Mouse (Mus musculus) gastrocnemius, adult 8-10 months (tissue): Measurements from ENCODE around the gene Aagab. TPM values are rescaled to one million over a fixed set of nuclear protein-coding genes. Genes with fewer than 3 reads are reported as not detected.
A peak's percentile ranks its signal among the peaks of the same experiment; 100 is the strongest.

ENCODE experiments used
- DNase-seq, 2 experiments: peaks; one replicate each; pipeline ENCODE4 v3.0.0; 2022; ENCODE audit warnings: low spot score in 2 of 2
- total RNA-seq, 4 experiments: library from RNA; stranded (reverse); gene quantifications; 2 replicates each; pipeline ENCODE4 v1.2.4; 2022

Gene Aagab
- total RNA-seq, 4 experiments from 2014 or later = 9.9 to 13.6 (median 12.9) TPM

DNA sequence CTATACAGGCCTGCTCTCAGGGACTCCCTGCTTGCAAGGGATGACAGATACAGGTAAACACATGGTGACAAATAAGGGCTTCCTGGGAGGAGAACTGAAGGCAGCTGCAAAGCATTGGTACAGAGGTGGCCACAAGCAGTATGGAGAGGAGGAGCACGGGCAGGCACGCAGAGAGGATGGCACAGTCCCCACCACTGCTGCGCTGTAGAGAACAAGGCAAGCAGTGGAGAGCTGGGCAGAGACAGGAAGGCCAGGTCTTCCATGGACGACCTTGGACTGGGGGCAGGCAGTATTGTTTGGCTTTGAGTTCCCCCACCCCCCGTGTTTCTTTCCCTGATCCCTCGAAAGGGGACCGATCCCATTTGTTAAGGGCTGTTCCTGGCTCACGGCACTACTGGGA lies 42.6 kb downstream of the Aagab start:
- DNase-seq = no peak

DNA sequence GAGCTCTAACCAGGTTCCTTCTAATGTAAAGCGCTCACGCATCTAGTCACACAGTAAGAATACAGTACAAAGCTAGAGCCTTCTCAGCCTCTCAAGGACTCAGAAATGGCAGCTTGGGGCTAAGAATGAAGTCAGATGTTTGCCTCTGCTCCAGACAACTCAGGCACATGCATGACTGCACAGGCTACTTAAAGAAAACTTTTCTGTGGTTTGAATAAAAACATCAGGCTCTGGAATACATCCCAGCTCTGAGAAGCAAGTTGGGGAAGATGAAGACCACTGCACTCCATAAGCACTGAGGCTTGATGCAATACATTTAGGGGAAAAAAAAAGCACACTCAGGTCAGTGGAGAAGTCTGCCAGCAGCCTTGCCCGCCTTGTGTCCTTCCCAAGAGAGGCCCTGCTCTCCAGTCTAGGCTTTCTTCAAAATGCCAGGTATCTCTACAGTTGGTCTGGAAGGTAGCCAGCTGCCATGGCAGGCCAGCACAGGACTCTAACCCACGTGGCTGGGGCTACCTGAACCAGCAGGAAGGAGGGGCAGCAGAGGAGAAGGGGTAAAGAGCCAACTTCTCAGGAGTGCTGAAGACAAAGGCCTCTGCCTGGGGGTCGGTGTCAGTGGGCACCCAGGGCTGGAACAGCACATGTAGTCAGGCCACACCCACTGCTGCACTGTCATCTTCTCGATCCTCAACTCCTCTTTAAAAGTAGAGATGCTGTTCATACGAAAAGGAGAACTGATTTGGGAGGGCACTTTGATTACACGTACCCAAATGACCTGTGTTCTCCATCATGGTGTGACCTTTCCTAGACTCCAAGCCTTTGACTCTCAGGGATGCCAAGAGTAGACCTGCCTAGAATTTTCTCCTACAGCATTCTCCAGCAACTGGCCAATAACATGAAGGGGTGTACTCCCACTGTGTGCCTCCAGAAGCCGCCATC lies 45.4 kb downstream of the Aagab start:
- DNase-seq = no peak

DNA sequence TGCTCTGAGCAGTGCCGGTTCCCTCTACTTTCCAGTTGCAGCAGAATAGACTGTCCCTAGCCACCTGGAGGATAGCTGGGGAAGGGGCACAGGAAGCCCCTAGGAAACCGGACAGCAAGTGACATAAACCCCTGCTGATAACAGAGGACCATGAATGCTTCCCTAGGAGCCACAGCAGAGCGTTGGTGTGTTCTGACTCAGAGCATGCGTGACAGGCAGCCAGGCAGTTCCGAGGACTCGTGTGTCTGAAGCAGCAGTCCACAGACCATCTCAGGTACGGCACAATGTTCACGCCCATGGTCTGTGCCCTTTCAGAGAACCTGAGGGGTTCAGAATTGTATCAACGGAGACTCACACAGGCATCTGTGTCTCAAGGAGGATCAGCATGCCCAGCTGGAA lies 46.1 kb downstream of the Aagab start:
- DNase-seq = no peak

DNA sequence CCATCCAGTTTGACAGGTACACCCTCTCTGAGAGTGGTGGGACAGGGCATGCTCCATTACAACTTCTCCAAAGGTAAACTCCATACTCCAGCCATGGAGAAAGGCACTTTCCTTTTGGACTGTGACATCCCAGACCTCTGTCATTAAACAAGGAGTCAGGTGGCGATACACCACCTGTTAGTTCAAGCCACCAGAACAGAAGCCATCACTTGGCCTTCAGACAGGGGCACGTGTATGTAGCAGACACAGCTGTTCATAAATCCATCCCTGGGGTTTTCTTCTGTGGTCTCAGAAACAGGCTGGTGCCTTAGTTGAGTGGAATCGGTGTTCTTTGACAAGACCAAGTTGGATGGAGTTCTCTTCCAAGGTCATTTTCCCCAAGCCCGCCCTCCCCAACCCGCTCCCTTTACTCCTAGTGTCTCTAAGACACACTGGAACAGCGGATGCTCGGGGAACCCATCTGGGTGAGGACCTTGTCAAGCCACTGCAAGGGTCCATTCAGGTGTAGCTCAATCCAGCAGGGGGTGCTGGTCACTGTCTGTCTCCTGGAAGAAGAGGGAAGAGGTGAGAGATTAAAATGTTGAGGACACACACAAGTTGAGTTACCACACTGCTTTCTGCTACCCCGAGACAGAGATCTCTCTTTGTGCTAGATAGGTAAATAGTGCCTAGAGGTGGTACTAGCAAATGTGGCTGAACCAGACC lies 47.5 kb downstream of the Aagab start:
- no peak for DNase-seq

DNA sequence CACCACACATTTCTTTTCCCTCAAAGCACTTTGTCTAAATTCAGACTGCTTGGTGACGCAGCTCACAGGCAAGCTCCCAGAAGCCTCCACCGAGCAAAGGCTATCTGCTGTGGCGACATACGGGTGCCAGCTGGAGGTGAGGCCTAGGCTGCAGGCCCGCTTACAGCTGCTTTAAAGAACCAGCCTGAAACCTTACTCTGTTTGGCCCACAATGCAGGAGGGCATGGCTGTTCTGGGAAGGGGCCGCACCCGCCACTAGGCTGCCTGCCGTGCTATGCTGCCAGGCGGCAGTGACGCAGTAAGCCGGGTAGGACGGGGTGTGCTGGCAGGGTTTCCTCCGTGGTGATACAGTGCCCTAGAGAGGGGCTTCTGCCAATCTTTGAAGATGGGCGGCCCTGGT lies 48.4 kb downstream of the Aagab start:
- peak; percentile 77 to 85 for DNase-seq

DNA sequence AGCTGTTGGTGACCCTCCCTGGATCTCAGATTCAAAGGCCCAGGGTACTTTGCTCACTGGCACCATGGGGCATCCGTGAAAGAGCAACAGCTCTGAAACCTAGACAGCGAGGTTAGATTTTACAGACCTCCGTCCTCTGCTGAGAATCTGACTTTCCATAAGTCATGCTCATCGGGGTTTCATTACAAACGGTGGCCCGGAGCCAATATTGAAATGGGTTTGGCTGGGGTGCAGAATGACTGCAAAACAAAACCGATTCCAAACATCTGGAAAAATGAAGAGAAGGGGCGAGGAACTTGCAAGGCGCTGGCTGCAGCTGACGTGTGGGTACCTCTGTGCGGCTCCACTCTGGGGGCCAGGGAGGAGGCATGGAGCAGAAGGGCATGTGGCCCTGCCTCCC lies 49.1 kb downstream of the Aagab start:
- peak in 1 of 2 experiments; percentile 65 for DNase-seq

DNA sequence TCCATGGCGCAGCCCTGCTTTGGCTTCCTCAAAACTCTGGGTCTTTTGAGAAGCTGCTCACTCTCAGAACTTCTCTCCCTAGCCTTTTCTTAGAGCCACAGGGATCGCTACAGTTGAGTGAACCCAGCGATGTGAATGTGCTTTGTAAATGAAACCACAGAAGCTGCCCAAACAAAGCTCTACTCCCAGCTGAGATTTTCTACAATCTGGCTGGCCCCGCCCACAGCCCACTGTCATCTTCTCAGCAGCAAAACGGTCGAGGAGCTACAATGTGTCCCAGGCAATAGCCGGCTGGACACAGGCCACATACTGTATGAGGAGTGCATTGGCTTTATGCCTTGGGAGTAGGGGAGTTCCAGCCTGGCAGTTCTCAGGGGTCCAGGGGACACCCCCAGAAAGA lies 51.2 kb downstream of the Aagab start:
- no peak for DNase-seq

DNA sequence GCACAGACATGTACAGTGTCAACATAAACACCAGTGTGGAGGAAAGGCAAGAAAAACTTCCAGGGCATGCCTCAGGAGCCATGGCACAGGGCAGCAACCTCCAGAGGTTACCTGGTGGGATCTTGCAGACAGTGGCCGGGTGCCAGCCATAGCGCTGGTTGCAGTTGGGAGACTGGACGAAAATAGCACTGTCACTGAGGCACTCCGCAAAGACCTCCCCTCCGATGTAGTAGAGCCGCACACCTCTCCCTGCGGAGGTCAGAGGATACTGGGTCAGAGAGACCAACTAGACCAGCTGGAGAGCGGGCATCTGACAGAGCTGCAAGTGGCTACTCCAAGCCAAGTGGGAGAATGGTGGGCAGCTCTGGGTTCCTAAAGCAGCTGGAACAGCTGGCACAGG lies 52.1 kb downstream of the Aagab start:
- no peak for DNase-seq

DNA sequence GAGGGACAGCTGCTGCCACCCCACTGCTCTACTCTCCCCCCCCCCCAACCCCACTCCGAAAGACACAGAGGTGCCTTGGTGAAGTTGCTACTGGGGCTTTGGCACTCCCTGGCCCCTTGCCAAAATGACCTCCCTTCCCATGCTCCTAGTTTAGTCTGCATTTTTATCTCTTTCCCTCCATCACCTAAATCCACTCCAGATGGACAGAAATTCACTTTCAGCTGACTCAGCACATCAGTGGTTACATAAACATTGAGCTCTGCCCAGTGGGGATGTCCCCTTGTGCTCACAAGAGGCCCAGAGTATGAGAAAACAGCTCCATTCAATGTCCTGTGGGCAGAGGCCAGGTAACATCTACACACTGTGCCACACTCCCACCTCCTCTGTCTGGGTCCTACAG lies 52.6 kb downstream of the Aagab start:
- DNase-seq = no peak

DNA sequence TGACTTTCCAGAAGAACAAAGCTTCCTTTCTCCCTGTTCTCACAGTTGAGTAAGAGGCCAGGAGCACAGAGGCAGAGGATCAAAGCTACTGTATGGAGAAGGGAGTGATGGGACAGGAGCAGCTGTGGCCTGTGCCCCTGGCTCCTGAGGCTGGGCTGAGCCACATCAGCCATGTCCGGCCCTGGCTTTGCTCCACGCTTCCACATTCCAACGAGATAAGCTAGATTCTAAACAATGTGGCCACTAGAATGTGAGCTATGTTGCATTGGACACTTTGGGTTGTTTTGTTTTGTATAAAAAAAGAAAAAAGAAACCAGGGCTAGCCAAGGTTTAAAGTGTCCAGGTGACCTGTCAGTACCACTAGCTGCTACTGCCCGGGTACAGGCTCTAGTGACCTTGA lies 54.7 kb downstream of the Aagab start:
- no peak for DNase-seq

DNA sequence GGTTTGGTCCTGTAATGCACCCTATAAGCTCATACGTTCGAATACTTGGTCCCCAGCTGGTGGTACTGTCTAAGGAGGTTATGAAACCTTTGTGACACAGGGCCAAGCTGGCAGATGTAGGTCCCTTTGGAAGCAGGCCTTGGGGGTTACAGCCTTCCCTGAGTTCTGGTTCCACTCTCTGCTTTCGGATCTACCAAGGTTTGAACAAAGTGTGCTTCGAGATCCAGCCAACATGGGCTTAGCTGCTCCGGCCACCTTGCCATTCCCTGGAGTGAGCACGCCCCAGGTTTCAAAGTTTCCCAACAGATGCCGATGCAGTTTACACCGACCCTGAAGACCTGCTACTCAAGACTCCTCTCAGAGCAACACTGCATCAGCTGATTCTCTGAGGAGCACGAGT lies 56.0 kb downstream of the Aagab start:
- DNase-seq = no peak

DNA sequence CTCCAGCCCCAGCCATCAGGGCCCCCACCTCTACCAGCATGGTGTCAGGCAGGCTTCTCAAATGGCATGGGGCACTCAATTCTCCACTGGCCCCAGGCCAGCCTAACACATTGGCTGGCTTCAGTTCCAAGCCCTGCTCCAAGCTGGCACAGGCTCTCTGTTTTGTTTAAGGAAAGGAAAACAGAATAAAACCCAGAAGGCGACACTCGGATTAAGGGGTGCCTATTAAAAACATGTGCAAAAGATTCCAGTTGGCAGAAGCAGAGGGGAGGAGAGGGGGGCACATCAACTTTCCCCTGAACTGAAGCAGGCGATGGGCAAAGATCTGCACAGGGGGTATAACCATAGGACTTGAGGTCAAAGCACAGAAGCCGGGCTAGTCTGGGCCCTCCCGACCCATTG lies 56.5 kb downstream of the Aagab start:
- DNase-seq = no peak

DNA sequence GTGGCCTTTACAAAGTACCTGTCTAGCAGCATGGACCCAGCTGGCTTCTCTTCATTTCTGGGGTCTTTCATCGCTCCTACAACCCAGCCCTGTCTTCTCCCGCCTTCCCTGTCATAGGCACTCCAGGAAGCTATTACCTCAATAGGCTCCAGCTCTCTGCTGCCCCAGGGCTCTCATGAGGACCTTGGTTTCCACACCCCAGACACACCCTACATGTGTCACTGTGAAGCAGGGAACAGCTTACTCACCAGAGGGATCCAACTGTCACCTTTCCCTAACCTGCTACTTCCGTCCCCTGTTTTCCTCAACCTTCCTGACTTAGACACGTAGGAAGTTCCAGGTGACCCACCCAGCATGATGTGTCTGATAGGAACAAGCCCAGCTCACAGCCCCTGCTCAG lies 57.6 kb downstream of the Aagab start:
- no peak for DNase-seq

DNA sequence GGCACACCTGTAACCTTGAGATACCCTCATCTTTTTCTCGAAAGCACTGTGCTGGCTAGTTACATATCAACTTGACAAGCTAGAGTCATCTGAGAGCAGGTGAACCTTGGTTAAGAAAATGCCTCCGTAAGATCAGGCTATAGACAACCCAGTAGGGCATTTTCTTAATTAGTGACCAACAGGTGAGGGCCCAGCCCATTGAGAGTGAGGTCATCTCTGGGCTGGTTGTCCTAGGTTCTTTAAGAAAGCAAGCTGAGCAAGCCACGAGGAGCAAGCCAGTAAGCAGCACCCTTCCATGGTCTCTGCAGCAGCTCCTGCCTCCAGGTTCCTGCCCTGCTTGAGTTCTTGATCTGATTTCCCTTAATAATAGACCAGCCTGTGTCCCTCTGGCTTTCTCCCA lies 58.2 kb downstream of the Aagab start:
- DNase-seq = no peak

DNA sequence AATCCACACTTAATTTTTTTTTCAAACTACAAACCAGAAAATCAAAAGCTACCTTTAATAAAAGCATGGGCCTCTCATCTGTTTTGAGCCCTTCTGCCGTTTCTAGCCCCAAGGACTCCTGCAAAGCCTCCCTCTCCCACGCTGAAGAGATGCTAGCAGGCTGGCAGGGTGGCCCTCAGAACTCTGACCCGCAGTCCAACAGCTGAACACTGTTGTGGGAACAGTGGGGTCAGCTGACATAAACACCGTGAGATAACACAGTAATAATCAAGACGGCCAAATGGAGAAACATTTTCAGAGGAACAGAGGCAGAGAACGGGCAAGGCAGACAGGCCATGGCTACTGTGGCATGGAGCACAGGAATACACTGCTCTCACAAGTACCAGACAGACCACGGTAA lies 60.3 kb downstream of the Aagab start:
- no peak for DNase-seq

DNA sequence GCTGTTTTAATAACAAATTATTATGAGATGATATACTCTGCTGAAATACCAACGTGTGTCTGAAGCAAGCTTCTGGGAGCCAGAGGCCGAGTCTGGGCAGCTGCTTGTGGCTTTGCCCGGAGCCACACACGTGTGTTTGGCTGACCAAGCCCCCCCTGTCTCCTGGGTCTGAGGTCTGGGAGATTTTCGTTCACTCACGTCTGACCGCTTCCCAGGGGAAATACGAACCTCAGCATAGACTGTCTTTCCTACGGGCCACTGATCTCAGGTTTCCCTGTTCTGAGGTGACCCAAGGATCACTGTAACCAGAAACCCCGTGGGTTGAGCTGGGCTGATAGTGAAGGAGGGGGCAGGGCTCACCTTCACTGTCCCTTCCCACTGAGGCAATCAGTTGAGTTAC lies 60.8 kb downstream of the Aagab start:
- peak; percentile 57 to 73 for DNase-seq

DNA sequence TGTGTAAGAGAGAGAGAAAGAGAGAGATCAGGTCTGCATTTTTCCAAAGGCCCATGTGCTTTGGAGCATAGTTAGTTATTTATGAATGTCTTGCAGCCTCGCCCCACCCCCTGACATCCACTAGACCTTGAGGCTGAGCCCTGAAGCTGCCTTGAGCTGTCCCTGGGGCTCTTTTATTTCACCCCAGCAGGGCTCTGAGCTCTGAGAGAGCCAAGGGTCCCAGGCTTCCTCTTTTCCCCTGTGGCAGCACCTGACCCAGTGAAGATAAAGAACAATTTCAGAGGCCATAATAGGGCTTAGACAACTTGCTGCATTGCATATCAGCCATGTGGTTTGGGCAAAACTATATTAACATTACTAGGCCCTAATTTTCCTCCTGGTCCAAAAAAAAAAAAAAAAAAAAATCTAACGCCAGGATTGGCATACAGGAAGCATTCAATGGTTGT lies 61.9 kb downstream of the Aagab start:
- DNase-seq = no peak

DNA sequence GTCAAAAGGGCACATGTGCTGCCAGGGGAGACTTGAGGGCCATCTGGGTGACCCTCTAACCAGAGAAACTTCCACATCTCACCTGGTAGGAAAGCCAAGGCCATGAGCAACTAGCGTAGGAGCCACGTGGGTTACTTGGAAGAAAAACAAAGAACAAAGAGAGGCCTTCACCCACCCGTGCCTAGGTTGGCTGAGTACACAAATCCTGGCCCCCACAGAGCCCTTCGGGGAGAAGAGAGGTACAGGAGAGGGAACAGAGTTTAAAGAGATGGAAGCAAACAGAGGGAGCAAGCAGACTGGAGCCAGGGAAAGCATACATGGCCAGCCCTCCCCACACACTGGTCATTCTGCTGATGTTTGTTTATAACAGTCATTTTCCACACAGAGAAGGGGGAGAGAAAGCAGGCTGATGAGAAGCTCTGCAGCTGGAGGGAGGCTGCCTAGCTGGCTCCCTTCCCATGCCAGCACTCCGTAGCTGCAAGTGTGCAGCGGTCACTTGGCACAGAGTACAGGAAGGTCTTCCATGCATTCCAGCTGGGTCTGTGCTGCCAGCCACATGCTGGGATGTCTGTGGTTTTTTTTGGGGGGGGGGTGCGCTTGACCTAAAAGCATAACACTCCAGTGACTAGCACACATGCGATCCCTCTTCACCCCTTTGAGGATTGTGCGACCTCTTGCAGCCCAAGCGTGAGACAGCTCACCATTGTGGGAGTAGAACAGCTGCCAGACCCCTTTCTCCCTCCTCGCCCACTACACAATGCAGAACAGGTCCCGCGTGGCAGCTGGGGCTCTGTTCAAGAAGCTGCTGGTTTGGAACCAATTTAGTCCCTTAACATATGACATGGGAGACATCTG lies 62.6 kb downstream of the Aagab start:
- no peak for DNase-seq

DNA sequence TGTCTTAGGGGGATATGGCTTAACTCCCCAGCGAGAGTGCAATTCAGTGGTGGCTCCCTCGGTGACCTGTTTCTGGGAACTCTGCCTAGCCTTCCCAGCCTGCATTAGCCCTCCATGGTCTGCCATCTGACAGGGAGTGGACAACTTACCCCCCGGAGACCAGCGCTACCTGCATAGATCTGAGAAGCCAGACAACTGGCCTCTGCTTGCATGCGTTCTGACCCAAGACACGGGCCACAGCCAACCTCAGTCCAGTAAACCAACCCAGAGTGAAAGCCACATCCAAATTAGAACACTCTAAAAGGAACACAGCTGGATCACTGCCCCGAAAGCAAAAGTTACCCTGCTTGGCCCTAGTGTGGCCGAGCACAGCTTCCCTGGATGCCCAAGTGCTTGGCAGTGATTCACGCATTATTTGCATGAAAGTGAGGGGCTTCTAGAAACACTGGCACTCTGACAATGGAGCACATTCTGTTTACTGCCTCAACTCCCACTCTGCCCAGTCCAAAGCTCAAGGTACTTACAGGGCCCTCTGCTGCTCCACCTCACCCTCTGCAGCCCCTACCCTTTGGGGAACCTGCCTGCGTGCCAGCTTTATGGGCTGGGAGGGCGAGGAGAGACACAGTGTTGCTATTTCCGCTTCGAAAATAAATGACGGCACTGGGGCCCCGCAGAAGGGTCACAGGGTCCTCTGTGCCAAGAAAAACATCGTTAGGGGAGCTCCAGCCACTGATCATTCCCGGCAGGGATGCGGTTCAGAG lies 64.3 kb downstream of the Aagab start:
- peak; percentile 68 to 75 for DNase-seq

DNA sequence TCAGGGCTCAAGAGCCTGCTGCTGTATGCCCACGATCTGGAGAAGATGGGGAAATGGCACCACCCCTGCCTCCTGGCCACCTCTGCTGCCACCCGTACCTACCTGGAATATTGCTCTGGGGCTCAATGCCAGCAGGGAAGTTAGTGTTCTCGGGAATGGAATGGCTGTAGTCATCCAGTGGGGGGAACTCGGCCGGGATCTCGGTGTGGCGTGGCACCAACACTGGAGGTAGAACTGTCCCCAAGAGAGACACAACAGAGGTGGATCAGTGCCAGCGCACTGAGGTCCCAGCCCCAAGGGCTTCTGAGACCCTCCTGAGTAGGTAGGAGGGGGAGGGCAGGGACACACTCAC lies 64.9 kb downstream of the Aagab start:
- no peak for DNase-seq

DNA sequence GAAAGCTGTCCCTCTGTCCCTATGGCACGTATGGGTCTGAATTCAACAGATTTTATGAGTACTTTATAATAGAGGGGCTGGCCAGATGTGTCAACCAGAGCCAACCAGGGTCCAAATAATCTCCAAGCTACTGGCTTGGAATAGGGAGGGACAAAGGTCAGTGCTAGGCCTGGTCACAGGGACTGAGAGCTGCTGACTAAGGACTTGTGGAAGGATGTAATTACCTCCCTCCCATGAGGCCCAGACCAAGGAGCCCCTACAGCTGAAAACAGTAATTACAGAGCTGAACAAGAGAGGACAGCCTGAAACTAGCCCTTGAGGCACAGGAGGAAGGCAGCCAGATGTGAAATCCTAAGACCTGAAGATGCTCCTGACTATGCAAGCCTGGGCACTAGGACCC lies 66.2 kb downstream of the Aagab start:
- no peak for DNase-seq
